Mouse (Mus musculus) heart, embryonic 12.5 days (tissue): ENCODE measurements around the gene Mfap1b. TPM values are rescaled to one million over a fixed set of nuclear protein-coding genes. Genes with fewer than 3 reads are reported as not detected.

Experiments
- ATAC-seq: fragments of 200-750 bp; cut with Nextera tagmentation; 2 replicates; pipeline ENCODE4 v1.8.0; 2017; ENCODE audit warnings: moderate TSS enrichment, moderate library complexity; ENCODE audit not compliant: insufficient number of reproducible peaks, low FRiP score
- H3K27ac ChIP-seq: fragments of 300-500 bp; sonication (generic); 2 replicates; pipeline ENCODE4 v1.5.1; 2016; ENCODE audit warnings: mild to moderate bottlenecking, moderate library complexity; ENCODE audit not compliant: poor library complexity, severe bottlenecking
- H3K27me3 ChIP-seq: fragments of 300-500 bp; sonication (generic); replicated peaks from 2 replicates; pipeline ENCODE4 v1.6.1; 2016; ENCODE audit warnings: mild to moderate bottlenecking, moderate library complexity
- H3K36me3 ChIP-seq: fragments of 300-500 bp; sonication (generic); 2 replicates; pipeline ENCODE4 v1.6.1; 2016; ENCODE audit warnings: mild to moderate bottlenecking, moderate library complexity
- H3K4me1 ChIP-seq: fragments of 300-500 bp; sonication (generic); replicated peaks from 2 replicates; pipeline ENCODE4 v1.6.1; 2016; ENCODE audit warnings: mild to moderate bottlenecking
- H3K4me2 ChIP-seq: fragments of 300-500 bp; sonication (generic); 2 replicates; pipeline ENCODE4 v1.6.1; 2016; ENCODE audit warnings: mild to moderate bottlenecking, moderate library complexity
- H3K4me3 ChIP-seq: fragments of 300-500 bp; sonication (generic); 2 replicates; pipeline ENCODE4 v1.5.1; 2016; ENCODE audit warnings: mild to moderate bottlenecking
- H3K9ac ChIP-seq: fragments of 300-500 bp; sonication (generic); 2 replicates; pipeline ENCODE4 v1.6.1; 2016; ENCODE audit warnings: mild to moderate bottlenecking, moderate library complexity
- H3K9me3 ChIP-seq: fragments of 300-500 bp; sonication (generic); replicated peaks from 2 replicates; pipeline ENCODE4 v1.6.1; 2016; ENCODE audit warnings: mild to moderate bottlenecking, moderate library complexity
- WGBS: fragments of 180-500 bp; shearing (Covaris S2); methylation state at CpG from one replicate; pipeline ENCODE4 v1.1.7; 2016; 5-methylcytosine and 5-hydroxymethylcytosine counted together
- polyA plus RNA-seq: library from polyadenylated mRNA; unstranded; fragments of >200 nt; fragmentation: Nextera tagmentation; extraction: Ambion mirVana; gene quantifications from 2 replicates; pipeline ENCODE4 v1.2.1, GENCODE M21; 2016

Gene Mfap1b
- polyA plus RNA-seq, 1 experiment from 2014 or later = 48.4 TPM

GRCm38 (mm10) chr2:121447006-121447405 lies 26.9 kb downstream of the Mfap1b start:
- no peaks in the 10 kb centered on the region for H3K27me3 ChIP-seq
- no peak for ATAC-seq
- H3K9me3 ChIP-seq = no peaks in the 10 kb centered on the region
- H3K4me1 ChIP-seq = peaks cover 35% of the 10 kb centered on the region
- peaks cover 9% of the 10 kb centered on the region for H3K36me3 ChIP-seq
- no peak overlapping the region for H3K27ac ChIP-seq
- no peak overlapping the region for H3K9ac ChIP-seq
- 88% methylated on average over 3 of the region's 3 CpGs for WGBS
- no peak overlapping the region for H3K4me2 ChIP-seq
- H3K4me3 ChIP-seq = no peak overlapping the region

GRCm38 (mm10) chr2:121446506-121446905 lies 27.4 kb downstream of the Mfap1b start:
- 84% methylated on average over 4 of the region's 4 CpGs for WGBS
- Histone ChIP-seq H3K27ac (no peak overlapping the region), H3K9me3 (no peaks in the 10 kb centered on the region), H3K4me1 (peaks cover 38% of the 10 kb centered on the region), H3K27me3 (0 out of 2 replicates have a peak, but pooled peaks cover 3% of the 10 kb centered on the region), H3K9ac (no peak overlapping the region), H3K4me2 (no peak overlapping the region), H3K36me3 (peaks cover 7% of the 10 kb centered on the region), H3K4me3 (no peak overlapping the region)
- no peak for ATAC-seq

- Histone ChIP-seq H3K9ac (no peak overlapping the region), H3K27ac (no peak overlapping the region), H3K4me3 (no peak overlapping the region), H3K36me3 (no peaks in the 10 kb centered on the region), H3K4me1 (peaks cover 27% of the 10 kb centered on the region), H3K27me3 (peaks cover 12% of the 10 kb centered on the region; the same call in 1 of the 2 replicates), H3K9me3 (no peaks in the 10 kb centered on the region), H3K4me2 (no peak overlapping the region)
- no peak for ATAC-seq
- WGBS = 79% methylated on average over 3 of the region's 3 CpGs
Observed at GRCm38 (mm10) chr2:121445117-121445516, 28.8 kb downstream of the Mfap1b start.

GRCm38 (mm10) chr2:121444178-121444577 lies 29.7 kb downstream of the Mfap1b start, which contains the start of gene Ell3:
TSS of gene Ell3 (minus strand) at chr2:121444278.
- ATAC-seq = no peak
- H3K9me3 ChIP-seq = no peaks in the 10 kb centered on the region
- 84% methylated on average over 1 of the region's 1 CpGs for WGBS
- H3K27ac ChIP-seq = no peak within 1 kb of the TSS
- peak within 1 kb of the TSS; percentile 59; the same call in 1 of the 2 replicates for H3K4me3 ChIP-seq
- peaks cover 12% of the 10 kb centered on the region; the same call in 1 of the 2 replicates for H3K27me3 ChIP-seq
- peaks cover 27% of the 10 kb centered on the region for H3K4me1 ChIP-seq
- peaks cover 9% of the 10 kb centered on the region for H3K36me3 ChIP-seq
- H3K4me2 ChIP-seq = peak within 1 kb of the TSS; percentile 97
- H3K9ac ChIP-seq = no peak within 1 kb of the TSS

- Histone ChIP-seq H3K9me3 (no peaks in the 10 kb centered on the region), H3K36me3 (peaks cover 20% of the 10 kb centered on the region), H3K4me3 (peak overlapping the region; percentile 59), H3K4me2 (peak overlapping the region; percentile 97), H3K4me1 (peaks cover 25% of the 10 kb centered on the region), H3K9ac (peak overlapping the region; percentile 63), H3K27ac (no peak overlapping the region), H3K27me3 (peaks cover 12% of the 10 kb centered on the region; the same call in 1 of the 2 replicates)
- no peak for ATAC-seq
- WGBS = 18% methylated on average over 8 of the region's 8 CpGs
Observed at GRCm38 (mm10) chr2:121443068-121443349, 30.9 kb downstream of the Mfap1b start.

GRCm38 (mm10) chr2:121442259-121443067 lies 31.4 kb downstream of the Mfap1b start:
- WGBS = 1% methylated on average over 30 of the region's 30 CpGs
- no peak overlapping the region for H3K27ac ChIP-seq
- ATAC-seq = peak; percentile 93
- H3K9me3 ChIP-seq = no peaks in the 10 kb centered on the region
- H3K27me3 ChIP-seq = peaks cover 12% of the 10 kb centered on the region; the same call in 1 of the 2 replicates
- H3K4me1 ChIP-seq = peaks cover 20% of the 10 kb centered on the region
- peak overlapping the region; percentile 59 for H3K4me3 ChIP-seq
- peak overlapping the region; percentile 97 for H3K4me2 ChIP-seq
- H3K9ac ChIP-seq = peak overlapping the region; percentile 63
- peaks cover 26% of the 10 kb centered on the region for H3K36me3 ChIP-seq

GRCm38 (mm10) chr2:121441800-121442199 lies 32.1 kb downstream of the Mfap1b start:
- peaks cover 32% of the 10 kb centered on the region for H3K36me3 ChIP-seq
- WGBS = 7% methylated on average over 11 of the region's 11 CpGs
- peaks cover 19% of the 10 kb centered on the region for H3K4me1 ChIP-seq
- peaks cover 12% of the 10 kb centered on the region; the same call in 1 of the 2 replicates for H3K27me3 ChIP-seq
- no peak overlapping the region for H3K27ac ChIP-seq
- peak overlapping the region; percentile 97 for H3K4me2 ChIP-seq
- no peaks in the 10 kb centered on the region for H3K9me3 ChIP-seq
- peak overlapping the region; percentile 59 for H3K4me3 ChIP-seq
- no peak for ATAC-seq
- H3K9ac ChIP-seq = peak overlapping the region; percentile 63

- H3K27ac ChIP-seq = no peak overlapping the region
- peaks cover 12% of the 10 kb centered on the region; the same call in 1 of the 2 replicates for H3K27me3 ChIP-seq
- H3K4me1 ChIP-seq = peaks cover 19% of the 10 kb centered on the region
- H3K4me2 ChIP-seq = no peak overlapping the region
- H3K36me3 ChIP-seq = peaks cover 38% of the 10 kb centered on the region
- WGBS = 44% methylated on average over 5 of the region's 5 CpGs
- H3K9ac ChIP-seq = no peak overlapping the region
- no peaks in the 10 kb centered on the region for H3K9me3 ChIP-seq
- H3K4me3 ChIP-seq = no peak overlapping the region
- no peak for ATAC-seq
Observed at GRCm38 (mm10) chr2:121440834-121441605, 32.8 kb downstream of the Mfap1b start.

- Histone ChIP-seq H3K4me3 (no peak overlapping the region), H3K4me1 (peaks cover 19% of the 10 kb centered on the region), H3K27me3 (peaks cover 12% of the 10 kb centered on the region; the same call in 1 of the 2 replicates), H3K9me3 (no peaks in the 10 kb centered on the region), H3K9ac (no peak overlapping the region), H3K27ac (no peak overlapping the region), H3K36me3 (peaks cover 50% of the 10 kb centered on the region), H3K4me2 (no peak overlapping the region)
- 60% methylated on average over 4 of the region's 4 CpGs for WGBS
- no peak for ATAC-seq
Observed at GRCm38 (mm10) chr2:121439746-121440145, 34.1 kb downstream of the Mfap1b start.

GRCm38 (mm10) chr2:121434854-121435253 lies 39.0 kb downstream of the Mfap1b start:
- Histone ChIP-seq H3K27me3 (no peaks in the 10 kb centered on the region), H3K9me3 (no peaks in the 10 kb centered on the region), H3K4me3 (no peak overlapping the region), H3K36me3 (peaks cover 93% of the 10 kb centered on the region), H3K4me2 (no peak overlapping the region), H3K4me1 (no peaks in the 10 kb centered on the region), H3K9ac (no peak overlapping the region), H3K27ac (no peak overlapping the region)
- 98% methylated on average over 1 of the region's 1 CpGs for WGBS
- ATAC-seq = no peak

- no peaks in the 10 kb centered on the region for H3K4me1 ChIP-seq
- 87% methylated on average over 2 of the region's 2 CpGs for WGBS
- H3K36me3 ChIP-seq = peaks cover 85% of the 10 kb centered on the region
- no peak overlapping the region for H3K4me3 ChIP-seq
- no peak overlapping the region for H3K27ac ChIP-seq
- no peaks in the 10 kb centered on the region for H3K27me3 ChIP-seq
- no peak overlapping the region for H3K4me2 ChIP-seq
- no peak for ATAC-seq
- H3K9ac ChIP-seq = no peak overlapping the region
- no peaks in the 10 kb centered on the region for H3K9me3 ChIP-seq
Observed at GRCm38 (mm10) chr2:121425890-121426289, 48.0 kb downstream of the Mfap1b start.
